Mouse (Mus musculus) heart, postnatal 0 days (tissue): ENCODE data around the gene Clic1. TPM values are rescaled to one million over a fixed set of nuclear protein-coding genes. Genes with fewer than 3 reads are reported as not detected.
"Not testable (repeated sequence)": the region's sequence is repeated elsewhere in the genome, so short reads cannot be mapped to it uniquely, and the experiment has no call there.

ENCODE experiments used
- ATAC-seq: fragments of 200-750 bp; cut with Nextera tagmentation; 2 replicates; pipeline ENCODE4 v1.8.0; 2017; ENCODE audit warnings: low read depth, moderate number of reproducible peaks, moderate library complexity; ENCODE audit not compliant: insufficient read depth
- DNase-seq: peaks from one replicate; pipeline ENCODE4 v3.0.0-alpha.2; 2016; ENCODE audit warnings: low spot score
- H3K27ac ChIP-seq: fragments of 300-500 bp; sonication (generic); 2 replicates; pipeline ENCODE4 v1.5.1; 2014; ENCODE audit warnings: low read depth, mild to moderate bottlenecking
- H3K27me3 ChIP-seq: fragments of 300-500 bp; sonication (generic); 2 replicates; pipeline ENCODE4 v1.6.1; 2014; ENCODE audit warnings: low read length, mixed read lengths; ENCODE audit not compliant: control insufficient read depth, insufficient read depth
- H3K36me3 ChIP-seq: fragments of 300-500 bp; sonication (generic); replicated peaks from 2 replicates; pipeline ENCODE4 v1.6.1; 2014; ENCODE audit warnings: low read length, mixed read lengths; ENCODE audit not compliant: control insufficient read depth, insufficient read depth
- H3K4me1 ChIP-seq: fragments of 300-500 bp; sonication (generic); 2 replicates; pipeline ENCODE4 v1.6.1; 2014; ENCODE audit warnings: antibody characterized with exemption; ENCODE audit not compliant: control insufficient read depth, insufficient read depth
- H3K4me2 ChIP-seq: fragments of 300-500 bp; sonication (generic); 2 replicates; pipeline ENCODE4 v1.6.1; 2014; ENCODE audit warnings: low read depth, mild to moderate bottlenecking, low read length, moderate library complexity
- H3K4me3 ChIP-seq: fragments of 300-500 bp; sonication (generic); 2 replicates; pipeline ENCODE4 v1.5.1; 2014; ENCODE audit warnings: low read depth, low read length
- H3K9ac ChIP-seq: fragments of 300-500 bp; sonication (generic); replicated peaks from 2 replicates; pipeline ENCODE4 v1.6.1; 2014; ENCODE audit warnings: low read depth, low read length, mixed read lengths
- H3K9me3 ChIP-seq: fragments of 300-500 bp; sonication (generic); replicated peaks from 2 replicates; pipeline ENCODE4 v1.6.1; 2016; ENCODE audit warnings: low read length; ENCODE audit not compliant: control insufficient read depth
- CTCF ChIP-seq: IDR thresholded peaks from 2 replicates; pipeline ENCODE4 v1.5.1; 2016; ENCODE audit warnings: antibody characterized with exemption, control low read depth, low read depth
- EP300 ChIP-seq: IDR thresholded peaks from 2 replicates; pipeline ENCODE4 v1.6.1; 2016; ENCODE audit warnings: antibody characterized with exemption, low read depth
- WGBS: fragments of 180-500 bp; shearing (Covaris S2); extraction: QIAGEN DNeasy Blood & Tissue Kit; methylation state at CpG from one replicate; pipeline ENCODE4 v1.1.7; 2014; 5-methylcytosine and 5-hydroxymethylcytosine counted together
- polyA plus RNA-seq: library from polyadenylated mRNA; unstranded; fragments of >200 nt; fragmentation: Nextera tagmentation; extraction: Ambion mirVana; gene quantifications from 2 replicates; pipeline ENCODE4 v1.2.1, GENCODE M21; 2015
- total RNA-seq: library from RNA; depleted of rRNA; stranded (reverse); fragments of >200 nt; gene quantifications from 2 replicates; pipeline ENCODE4 v1.2.3, GENCODE M21; 2014; ENCODE audit warnings: low replicate concordance

Gene Clic1
- total and polyA plus RNA-seq, 2 experiments from 2014 or later: 194 to 205 TPM

DNA sequence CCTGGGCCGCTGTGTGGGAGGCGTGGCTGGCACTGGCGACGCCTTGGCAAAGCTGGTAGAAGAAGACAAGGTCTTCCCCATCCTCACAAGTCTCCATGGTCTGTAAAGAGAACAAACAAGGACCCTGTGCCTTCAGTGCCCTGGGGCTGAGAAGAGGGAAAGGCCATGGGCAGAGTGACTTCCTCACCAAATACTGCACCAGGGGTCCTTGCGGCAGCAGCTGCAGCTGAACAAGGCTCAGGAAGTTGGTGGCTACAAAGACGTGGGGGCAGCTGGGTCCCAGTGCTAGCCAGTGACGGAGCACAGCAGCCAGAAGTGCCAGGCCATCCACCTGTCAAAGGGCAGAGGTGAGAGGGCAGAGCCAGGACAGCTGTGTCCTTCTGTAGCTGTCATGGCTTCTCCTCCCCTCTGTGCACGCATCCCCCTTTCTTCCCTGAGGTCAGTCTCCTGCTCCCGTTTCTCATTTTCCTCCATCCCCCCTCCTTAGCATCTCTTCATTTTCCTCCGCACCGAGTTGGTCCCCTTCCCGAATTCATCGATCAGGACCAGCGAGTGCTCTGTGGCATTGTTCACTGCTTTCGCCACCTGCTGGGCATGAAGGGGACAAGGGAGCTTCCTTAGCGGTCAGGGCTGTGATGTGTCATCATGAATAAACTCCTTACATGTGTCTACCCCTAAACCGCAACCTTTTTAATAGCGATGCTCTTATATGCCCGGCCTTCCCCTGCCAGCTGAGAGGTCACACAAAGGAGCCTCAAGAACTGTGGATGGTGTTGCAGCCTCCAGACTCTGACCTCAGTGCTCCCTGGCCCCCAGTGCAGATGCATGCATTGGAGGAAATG, 19.9 kb upstream of the Clic1 start:
- H3K4me2 ChIP-seq: peak overlapping the region; percentile 14; the same call in 1 of the 2 replicates
- no peak for ATAC-seq

DNA sequence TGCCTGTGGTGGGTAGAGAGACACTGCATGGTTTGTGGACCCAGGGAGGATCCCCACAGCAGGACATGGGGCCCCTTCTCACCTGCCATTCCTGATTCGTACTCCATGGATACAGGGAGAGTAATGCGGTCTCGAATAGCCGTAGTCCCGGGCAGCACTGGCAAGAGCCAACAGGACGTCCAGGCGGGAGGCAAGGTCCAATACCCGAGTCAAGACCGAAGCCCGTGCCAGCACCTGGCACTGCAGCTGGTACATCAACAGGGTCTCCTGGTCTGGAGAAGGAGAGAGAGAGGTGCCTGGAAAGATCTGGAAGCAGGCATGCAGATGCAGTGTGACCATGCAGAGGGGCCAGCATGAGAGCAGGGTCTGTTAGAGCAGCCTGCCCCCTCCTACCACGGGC, 18.5 kb upstream of the Clic1 start:
- no peaks in the 10 kb centered on the region for H3K36me3 ChIP-seq
- TF ChIP-seq CTCF (no peak), EP300 (no peak)
- no peaks in the 10 kb centered on the region for H3K4me1 ChIP-seq
- WGBS: 90% methylated on average over 11 of the region's 11 CpGs
- ATAC-seq (no peak), DNase-seq (no peak)
- H3K27ac ChIP-seq: no peak overlapping the region
- no peaks in the 10 kb centered on the region for H3K27me3 ChIP-seq
- no peak overlapping the region for H3K4me3 ChIP-seq
- no peak overlapping the region for H3K9ac ChIP-seq
- H3K9me3 ChIP-seq: no peaks in the 10 kb centered on the region
- H3K4me2 ChIP-seq: no peak overlapping the region

More for the DNA sequence above, 19.9 kb upstream of the Clic1 start:
- Histone ChIP-seq H3K27ac (no peak overlapping the region), H3K9ac (no peak overlapping the region), H3K27me3 (0 out of 2 replicates have a peak, but pooled peaks cover 3% of the 10 kb centered on the region), H3K4me1 (no peaks in the 10 kb centered on the region), H3K4me3 (no peak overlapping the region), H3K9me3 (no peaks in the 10 kb centered on the region), H3K36me3 (no peaks in the 10 kb centered on the region)
- WGBS: 44% methylated on average over 19 of the region's 19 CpGs
- no peak for DNase-seq
- TF ChIP-seq EP300 (no peak), CTCF (peak; percentile 56)

DNA sequence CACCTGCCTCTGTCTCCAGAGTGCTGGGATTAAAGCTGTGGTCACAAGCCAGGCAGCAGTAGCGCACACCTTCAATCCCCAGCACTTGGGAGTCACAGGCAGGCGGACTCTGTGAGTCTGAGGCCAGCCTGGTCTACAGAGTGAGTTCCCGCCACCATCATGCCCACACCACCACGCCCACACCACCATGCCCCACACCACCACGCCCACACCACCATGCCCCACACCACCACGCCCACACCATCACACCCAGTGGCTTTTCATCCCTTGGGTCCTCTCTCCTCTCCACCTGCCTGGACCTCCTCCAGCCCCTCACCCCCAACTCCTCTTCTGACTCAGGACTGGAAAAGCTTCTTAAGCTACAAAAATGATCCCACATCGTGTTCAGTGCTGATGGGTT, 17.9 kb upstream of the Clic1 start:
- H3K36me3 ChIP-seq: no peaks in the 10 kb centered on the region
- H3K4me3 ChIP-seq: no peak overlapping the region
- H3K9ac ChIP-seq: no peak overlapping the region
- DNase-seq: no peak
- H3K9me3 ChIP-seq: no peaks in the 10 kb centered on the region
- ATAC-seq: no peak
- no peak overlapping the region for H3K27ac ChIP-seq
- TF ChIP-seq EP300 (no peak), CTCF (no peak)
- no peaks in the 10 kb centered on the region for H3K27me3 ChIP-seq
- WGBS: 77% methylated on average over 7 of the region's 7 CpGs
- H3K4me2 ChIP-seq: no peak overlapping the region
- no peaks in the 10 kb centered on the region for H3K4me1 ChIP-seq

DNA sequence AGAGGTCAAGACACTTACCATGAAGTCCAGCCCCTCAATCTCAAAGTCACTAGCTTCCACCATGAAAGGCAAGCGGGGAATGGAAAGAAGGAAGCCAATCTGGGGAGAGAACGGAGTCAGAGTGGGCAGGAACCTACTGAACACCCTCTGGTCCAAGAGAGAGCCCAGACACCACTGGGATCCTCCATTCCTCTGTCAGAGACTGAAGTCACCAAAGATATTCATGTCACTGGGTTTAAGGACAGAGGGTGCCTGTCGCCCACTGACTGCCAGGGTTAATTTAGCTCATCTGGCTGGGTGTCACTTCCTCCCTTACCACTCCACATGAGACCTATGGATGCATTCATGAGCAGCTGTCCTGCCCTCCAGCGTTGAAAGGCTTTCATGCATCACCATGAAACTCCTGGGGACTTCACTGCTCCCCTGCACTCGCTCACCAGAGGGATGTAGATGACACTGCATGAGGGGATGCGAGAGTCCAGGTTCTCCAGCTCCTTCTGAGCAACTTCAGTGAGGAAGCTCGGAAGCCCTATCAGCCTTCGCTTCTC, 17.4 kb upstream of the Clic1 start:
- TF ChIP-seq CTCF (0 out of 2 replicates have a peak, but pooled peaks have one; percentile 3), EP300 (no peak)
- WGBS: 60% methylated on average over 8 of the region's 8 CpGs
- Histone ChIP-seq H3K27me3 (no peaks in the 10 kb centered on the region), H3K36me3 (no peaks in the 10 kb centered on the region), H3K27ac (no peak overlapping the region), H3K9ac (no peak overlapping the region), H3K4me2 (no peak overlapping the region), H3K9me3 (no peaks in the 10 kb centered on the region), H3K4me1 (no peaks in the 10 kb centered on the region), H3K4me3 (no peak overlapping the region)
- DNase-seq (no peak), ATAC-seq (no peak)

DNA sequence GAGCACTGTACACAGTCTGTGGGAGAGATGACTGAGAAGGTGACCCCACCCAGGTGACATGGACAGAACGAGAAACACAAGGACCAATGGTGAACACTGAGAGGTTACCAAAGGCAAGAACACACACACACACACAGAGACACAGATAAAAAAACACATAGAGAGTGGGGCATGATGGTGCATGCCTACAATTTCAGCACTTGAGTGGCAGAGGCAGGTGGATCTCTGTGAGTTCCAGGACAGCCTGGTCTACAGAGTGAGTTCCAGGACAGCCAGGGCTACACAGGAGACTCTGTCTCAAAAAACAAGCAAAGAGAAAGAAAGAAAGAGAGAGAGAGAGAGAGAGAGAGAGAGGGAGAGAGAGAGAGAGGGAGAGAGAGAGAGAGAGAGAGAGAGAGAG, 16.1 kb upstream of the Clic1 start:
- 67% methylated on average over 1 of the region's 1 CpGs for WGBS
- H3K4me3 ChIP-seq, H3K27ac ChIP-seq, H3K4me1 ChIP-seq, H3K9ac ChIP-seq, ATAC-seq, H3K9me3 ChIP-seq, H3K4me2 ChIP-seq, H3K36me3 ChIP-seq, DNase-seq, H3K27me3 ChIP-seq: not testable (repeated sequence)

DNA sequence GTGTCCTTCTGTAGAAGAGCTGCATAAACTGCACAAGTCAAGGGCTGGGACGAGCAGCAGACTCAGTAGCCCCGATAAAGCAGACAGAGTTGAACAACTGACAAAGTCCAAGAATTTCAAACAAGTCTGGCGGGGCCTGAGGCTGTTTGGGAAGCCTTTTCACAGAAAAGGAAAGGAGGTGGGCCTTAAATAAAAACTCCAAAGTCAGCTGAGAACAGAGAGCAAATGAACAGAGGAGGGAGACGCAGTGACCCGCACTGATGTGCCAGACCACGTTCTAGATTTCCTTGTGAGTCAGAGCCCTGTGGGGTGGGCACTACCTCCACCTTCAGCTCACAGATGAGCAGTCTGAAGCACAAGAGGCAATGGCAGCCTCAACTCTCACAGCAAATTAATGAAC, 14.9 kb upstream of the Clic1 start:
- Histone ChIP-seq H3K36me3 (no peaks in the 10 kb centered on the region), H3K4me1 (no peaks in the 10 kb centered on the region), H3K27ac (no peak overlapping the region), H3K9me3 (no peaks in the 10 kb centered on the region), H3K4me3 (no peak overlapping the region), H3K27me3 (no peaks in the 10 kb centered on the region), H3K9ac (no peak overlapping the region), H3K4me2 (no peak overlapping the region)
- DNase-seq (no peak), ATAC-seq (no peak)
- no peak for TF ChIP-seq CTCF
- TF ChIP-seq EP300: no peak
- WGBS: 75% methylated on average over 6 of the region's 6 CpGs
